Mouse (Mus musculus): ENCODE measurements around the gene Hectd4. TPM values are rescaled to one million over a fixed set of nuclear protein-coding genes. Genes with fewer than 3 reads are reported as not detected.

Hectd4 gene
- polyA plus RNA-seq, 1 experiment from 2014 or later = 2.0 TPM

DNA sequence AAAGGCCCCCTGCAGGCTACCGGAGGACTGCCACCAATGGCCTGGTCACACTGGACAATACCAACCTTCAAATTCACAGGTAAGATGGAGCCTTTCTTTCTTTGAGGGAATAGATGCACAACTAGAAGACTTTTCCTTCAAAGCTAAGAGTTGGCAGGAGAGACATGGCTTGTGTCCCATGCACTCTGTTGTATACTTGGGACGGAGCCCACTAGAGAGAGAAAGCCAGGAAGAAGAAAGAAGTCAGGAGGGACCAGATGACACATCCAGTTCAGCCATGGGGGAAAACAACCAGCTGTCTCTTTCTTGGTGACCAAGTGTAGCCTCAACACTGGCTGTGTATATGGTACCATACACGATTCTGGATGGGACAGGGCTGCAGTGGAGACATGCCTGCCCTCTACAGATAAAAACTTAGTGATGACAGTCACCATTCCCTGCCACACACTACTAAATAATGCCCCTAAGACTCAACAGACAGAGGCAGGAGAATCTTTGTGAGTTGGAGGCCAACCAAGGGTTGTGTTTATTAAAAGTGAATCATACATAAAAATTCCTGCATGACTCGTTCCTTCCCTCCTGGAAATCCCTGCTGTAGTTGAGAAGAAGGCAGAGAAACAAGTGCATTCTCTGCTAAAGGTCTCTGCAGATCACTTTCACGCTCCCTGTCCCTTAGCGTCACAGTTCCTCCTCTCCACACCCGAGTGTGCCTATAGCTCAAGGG is 119.7 kb downstream of the Hectd4 start:
- H3K9me3 ChIP-seq (replicated peaks; ENCODE audit: low read length) = no peaks in the 10 kb centered on the region
- ATAC-seq (replicated peaks; ENCODE audit: low FRiP score, low read depth) (no peak), DNase-seq (ENCODE audit: low spot score) (no peak)
- H3K4me3 ChIP-seq (replicated peaks; ENCODE audit: low read depth, low read length) = no peak overlapping the region
- no peak for TF ChIP-seq CTCF (IDR thresholded peaks at IDR 0.05; ENCODE audit: low read depth)
- H3K4me2 ChIP-seq (ENCODE audit: low read length) = no peak overlapping the region
- no peaks in the 10 kb centered on the region for H3K4me1 ChIP-seq (replicated peaks; ENCODE audit: insufficient read depth, low read length)
- no peak overlapping the region for H3K27ac ChIP-seq
- H3K9ac ChIP-seq (ENCODE audit: low read depth, low read length) = no peak overlapping the region
- peaks cover 64% of the 10 kb centered on the region for H3K36me3 ChIP-seq (ENCODE audit: insufficient read depth, low read length)
- 78% methylated on average over 7 of the region's 7 CpGs for WGBS
- no peaks in the 10 kb centered on the region for H3K27me3 ChIP-seq (ENCODE audit: insufficient read depth, low read length)

DNA sequence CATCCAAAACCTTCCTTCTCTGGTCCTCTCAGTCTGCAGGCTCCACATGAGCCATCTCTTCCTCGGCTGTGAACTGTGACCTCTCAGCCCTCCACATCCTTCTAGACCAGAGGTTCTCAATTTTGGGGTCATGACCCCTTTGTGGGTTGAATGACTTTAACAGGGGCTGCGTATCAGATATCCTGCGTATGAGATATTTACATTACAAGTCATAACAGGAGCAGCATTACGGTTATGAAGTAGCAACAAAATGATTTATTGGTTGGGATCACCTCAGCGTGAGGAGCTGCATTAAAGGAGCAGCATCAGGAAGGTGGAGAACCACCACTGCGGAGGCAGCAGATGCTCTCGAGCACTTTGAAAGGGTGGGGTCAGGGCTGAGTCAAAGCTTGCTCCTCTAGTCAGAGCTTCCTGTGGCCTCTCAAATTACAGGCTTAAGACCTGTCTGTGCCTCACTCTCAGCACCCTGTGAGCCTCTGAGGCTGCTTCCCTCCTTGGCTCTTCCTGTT is 121.0 kb downstream of the Hectd4 start:
- Histone ChIP-seq H3K27ac (no peak overlapping the region), H3K4me1 (replicated peaks; ENCODE audit: insufficient read depth, low read length) (no peaks in the 10 kb centered on the region), H3K9me3 (replicated peaks; ENCODE audit: low read length) (no peaks in the 10 kb centered on the region), H3K9ac (ENCODE audit: low read depth, low read length) (no peak overlapping the region), H3K27me3 (ENCODE audit: insufficient read depth, low read length) (no peaks in the 10 kb centered on the region), H3K4me2 (ENCODE audit: low read length) (no peak overlapping the region), H3K4me3 (replicated peaks; ENCODE audit: low read depth, low read length) (no peak overlapping the region), H3K36me3 (ENCODE audit: insufficient read depth, low read length) (peaks cover 66% of the 10 kb centered on the region)
- DNase-seq (ENCODE audit: low spot score) (peak; percentile 48), ATAC-seq (replicated peaks; ENCODE audit: low FRiP score, low read depth) (no peak)
- no peak for TF ChIP-seq CTCF (IDR thresholded peaks at IDR 0.05; ENCODE audit: low read depth)
- WGBS = 15% methylated on average over 7 of the region's 7 CpGs

DNA sequence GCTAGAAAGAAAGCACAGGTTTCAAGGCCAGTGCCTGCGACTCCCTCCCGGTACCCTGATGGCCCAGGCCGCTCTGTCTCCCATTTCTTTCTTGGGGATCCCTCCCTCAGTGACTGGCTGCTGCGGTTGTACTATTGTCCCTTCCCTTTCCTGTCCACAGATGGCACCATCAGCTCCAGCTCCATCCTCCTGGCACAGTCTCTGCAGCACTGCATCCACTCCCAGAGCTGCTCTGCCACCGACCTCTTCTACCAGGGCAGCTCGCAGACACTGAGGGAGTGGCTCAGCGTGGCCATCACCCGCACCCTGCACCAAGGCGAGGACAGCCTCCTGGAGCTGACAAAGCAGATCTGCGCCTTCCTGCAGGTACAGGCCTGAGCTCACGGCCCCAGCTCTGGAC is 122.5 kb downstream of the Hectd4 start:
- Histone ChIP-seq H3K4me2 (ENCODE audit: low read length) (no peak overlapping the region), H3K4me3 (replicated peaks; ENCODE audit: low read depth, low read length) (no peak overlapping the region), H3K36me3 (ENCODE audit: insufficient read depth, low read length) (peaks cover 58% of the 10 kb centered on the region), H3K27me3 (ENCODE audit: insufficient read depth, low read length) (no peaks in the 10 kb centered on the region), H3K4me1 (replicated peaks; ENCODE audit: insufficient read depth, low read length) (no peaks in the 10 kb centered on the region), H3K27ac (no peak overlapping the region), H3K9ac (ENCODE audit: low read depth, low read length) (no peak overlapping the region), H3K9me3 (replicated peaks; ENCODE audit: low read length) (no peaks in the 10 kb centered on the region)
- ATAC-seq (replicated peaks; ENCODE audit: low FRiP score, low read depth) (no peak), DNase-seq (ENCODE audit: low spot score) (no peak)
- WGBS = 85% methylated on average over 11 of the region's 11 CpGs
- TF ChIP-seq CTCF (IDR thresholded peaks at IDR 0.05; ENCODE audit: low read depth) = no peak

DNA sequence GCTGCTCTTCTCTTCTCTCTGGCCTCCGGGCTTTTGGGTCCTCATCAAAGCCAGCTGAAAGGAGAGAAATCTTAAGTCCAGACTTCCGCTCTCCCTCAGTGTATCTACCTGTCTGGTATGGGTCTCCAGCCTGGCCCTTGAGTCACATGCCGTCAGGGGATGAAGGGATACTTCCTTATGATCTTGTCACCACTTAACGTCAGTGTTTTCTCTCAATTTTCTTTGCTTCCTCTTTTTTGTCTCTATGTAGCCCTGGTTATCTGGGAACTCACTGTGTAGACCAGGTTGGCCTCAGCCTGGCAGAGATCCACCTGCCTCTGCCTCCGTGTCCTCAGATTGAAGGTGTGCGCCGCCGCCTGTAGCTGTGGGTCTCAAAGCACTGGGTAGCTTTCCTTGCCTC is 124.0 kb downstream of the Hectd4 start:
- H3K4me1 ChIP-seq (replicated peaks; ENCODE audit: insufficient read depth, low read length) = no peaks in the 10 kb centered on the region
- no peaks in the 10 kb centered on the region for H3K27me3 ChIP-seq (ENCODE audit: insufficient read depth, low read length)
- no peak overlapping the region for H3K27ac ChIP-seq
- WGBS = 96% methylated on average over 8 of the region's 8 CpGs
- no peak for DNase-seq (ENCODE audit: low spot score)
- H3K9me3 ChIP-seq (replicated peaks; ENCODE audit: low read length) = no peaks in the 10 kb centered on the region
- no peak overlapping the region for H3K4me3 ChIP-seq (replicated peaks; ENCODE audit: low read depth, low read length)
- no peak overlapping the region for H3K9ac ChIP-seq (ENCODE audit: low read depth, low read length)
- no peak for ATAC-seq (replicated peaks; ENCODE audit: low FRiP score, low read depth)
- H3K4me2 ChIP-seq (ENCODE audit: low read length) = no peak overlapping the region
- no peak for TF ChIP-seq CTCF (IDR thresholded peaks at IDR 0.05; ENCODE audit: low read depth)
- peaks cover 57% of the 10 kb centered on the region for H3K36me3 ChIP-seq (ENCODE audit: insufficient read depth, low read length)

DNA sequence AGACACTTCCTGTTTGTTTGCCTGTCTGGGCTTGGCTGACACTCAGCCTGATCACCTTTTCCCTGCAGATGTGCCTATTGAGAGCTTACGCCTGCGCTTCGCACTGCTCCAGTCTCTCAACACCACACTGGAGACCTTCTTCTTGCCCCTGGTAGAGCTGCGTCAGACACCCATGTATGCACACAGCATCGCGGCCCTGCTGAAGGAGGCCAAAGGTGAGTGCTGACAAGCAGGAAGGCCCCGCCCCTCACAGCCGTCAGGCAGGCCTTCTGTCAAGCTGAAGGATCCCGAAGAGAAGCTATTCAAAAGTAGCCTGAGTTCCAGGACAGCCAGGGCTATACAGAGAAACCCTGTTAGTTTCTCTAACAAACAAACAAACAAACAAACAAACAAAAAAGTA is 139.2 kb downstream of the Hectd4 start:
- WGBS = 72% methylated on average over 9 of the region's 9 CpGs
- Histone ChIP-seq H3K9ac (ENCODE audit: low read depth, low read length) (no peak overlapping the region), H3K4me2 (ENCODE audit: low read length) (no peak overlapping the region), H3K27ac (no peak overlapping the region), H3K9me3 (replicated peaks; ENCODE audit: low read length) (no peaks in the 10 kb centered on the region), H3K4me1 (replicated peaks; ENCODE audit: insufficient read depth, low read length) (no peaks in the 10 kb centered on the region), H3K36me3 (ENCODE audit: insufficient read depth, low read length) (peaks cover 80% of the 10 kb centered on the region), H3K4me3 (replicated peaks; ENCODE audit: low read depth, low read length) (no peak overlapping the region), H3K27me3 (ENCODE audit: insufficient read depth, low read length) (no peaks in the 10 kb centered on the region)
- ATAC-seq (replicated peaks; ENCODE audit: low FRiP score, low read depth) (no peak), DNase-seq (ENCODE audit: low spot score) (no peak)
- no peak for TF ChIP-seq CTCF (IDR thresholded peaks at IDR 0.05; ENCODE audit: low read depth)

DNA sequence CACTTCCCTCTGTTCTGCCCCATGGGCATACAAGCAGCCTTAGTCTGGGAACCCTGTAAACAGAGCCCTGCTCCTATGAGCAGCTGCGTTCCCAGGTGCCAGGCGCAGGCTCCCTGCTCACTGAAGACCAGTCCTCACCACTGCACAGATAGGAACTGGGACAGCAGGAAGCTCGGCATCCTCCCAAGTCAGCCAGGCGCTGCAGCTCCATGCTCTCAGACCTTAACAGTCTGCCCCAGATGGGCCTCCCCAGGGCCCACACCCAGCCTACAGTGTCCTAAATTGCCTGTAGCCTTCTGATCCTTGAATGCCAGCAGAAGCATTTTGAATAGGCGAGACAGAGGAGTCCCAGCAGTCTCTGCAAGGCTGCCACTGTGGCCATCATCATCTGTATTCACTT is 141.7 kb downstream of the Hectd4 start:
- WGBS = 93% methylated on average over 5 of the region's 5 CpGs
- Histone ChIP-seq H3K4me3 (replicated peaks; ENCODE audit: low read depth, low read length) (no peak overlapping the region), H3K36me3 (ENCODE audit: insufficient read depth, low read length) (peaks cover 76% of the 10 kb centered on the region), H3K4me2 (ENCODE audit: low read length) (no peak overlapping the region), H3K9ac (ENCODE audit: low read depth, low read length) (no peak overlapping the region), H3K4me1 (replicated peaks; ENCODE audit: insufficient read depth, low read length) (no peaks in the 10 kb centered on the region), H3K9me3 (replicated peaks; ENCODE audit: low read length) (no peaks in the 10 kb centered on the region), H3K27ac (no peak overlapping the region), H3K27me3 (ENCODE audit: insufficient read depth, low read length) (no peaks in the 10 kb centered on the region)
- ATAC-seq (replicated peaks; ENCODE audit: low FRiP score, low read depth) (no peak), DNase-seq (ENCODE audit: low spot score) (no peak)
- no peak for TF ChIP-seq CTCF (IDR thresholded peaks at IDR 0.05; ENCODE audit: low read depth)
